Mouse (Mus musculus) cerebellum, adult 9-10 months (tissue): Measurements from ENCODE around the gene Zbtb3.

Source experiments
- DNase-seq: peaks from one replicate; pipeline ENCODE4 v3.0.0; 2022

The Zbtb3 gene

GRCm38 (mm10) chr19:8841012-8841411 lies 38.7 kb downstream of the Zbtb3 start:
- DNase-seq = peak; percentile 66

- DNase-seq = no peak
Measured at GRCm38 (mm10) chr19:8842961-8843360, 40.6 kb downstream of the Zbtb3 start.

GRCm38 (mm10) chr19:8844371-8845129 lies 42.2 kb downstream of the Zbtb3 start:
- DNase-seq = peak; percentile 85

GRCm38 (mm10) chr19:8848356-8848755 lies 46.0 kb downstream of the Zbtb3 start:
- DNase-seq = no peak

- peak; percentile 19 for DNase-seq
Measured at GRCm38 (mm10) chr19:8850402-8850901, 48.1 kb downstream of the Zbtb3 start, which contains the start of gene Lrrn4cl. TSS of gene Lrrn4cl (plus strand) at chr19:8850768.

- peak; percentile 10 for DNase-seq
Measured at GRCm38 (mm10) chr19:8851639-8852038, 49.3 kb downstream of the Zbtb3 start.

GRCm38 (mm10) chr19:8852236-8852928 lies 50.0 kb downstream of the Zbtb3 start:
- DNase-seq = no peak

GRCm38 (mm10) chr19:8853117-8853516 lies 50.8 kb downstream of the Zbtb3 start:
- DNase-seq = no peak
